Mouse (Mus musculus) kidney, postnatal 10 days (tissue): ENCODE measurements around the gene Slc22a2.
A peak's percentile ranks its signal among the peaks of the same experiment; 100 is the strongest.
"Not testable (repeated sequence)": the region's sequence is repeated elsewhere in the genome, so short reads cannot be mapped to it uniquely, and the experiment has no call there.

ENCODE experiments used
- DNase-seq: peaks from one replicate; pipeline ENCODE4 v3.0.0; 2021; ENCODE audit warnings: mixed read lengths

The Slc22a2 gene

DNA sequence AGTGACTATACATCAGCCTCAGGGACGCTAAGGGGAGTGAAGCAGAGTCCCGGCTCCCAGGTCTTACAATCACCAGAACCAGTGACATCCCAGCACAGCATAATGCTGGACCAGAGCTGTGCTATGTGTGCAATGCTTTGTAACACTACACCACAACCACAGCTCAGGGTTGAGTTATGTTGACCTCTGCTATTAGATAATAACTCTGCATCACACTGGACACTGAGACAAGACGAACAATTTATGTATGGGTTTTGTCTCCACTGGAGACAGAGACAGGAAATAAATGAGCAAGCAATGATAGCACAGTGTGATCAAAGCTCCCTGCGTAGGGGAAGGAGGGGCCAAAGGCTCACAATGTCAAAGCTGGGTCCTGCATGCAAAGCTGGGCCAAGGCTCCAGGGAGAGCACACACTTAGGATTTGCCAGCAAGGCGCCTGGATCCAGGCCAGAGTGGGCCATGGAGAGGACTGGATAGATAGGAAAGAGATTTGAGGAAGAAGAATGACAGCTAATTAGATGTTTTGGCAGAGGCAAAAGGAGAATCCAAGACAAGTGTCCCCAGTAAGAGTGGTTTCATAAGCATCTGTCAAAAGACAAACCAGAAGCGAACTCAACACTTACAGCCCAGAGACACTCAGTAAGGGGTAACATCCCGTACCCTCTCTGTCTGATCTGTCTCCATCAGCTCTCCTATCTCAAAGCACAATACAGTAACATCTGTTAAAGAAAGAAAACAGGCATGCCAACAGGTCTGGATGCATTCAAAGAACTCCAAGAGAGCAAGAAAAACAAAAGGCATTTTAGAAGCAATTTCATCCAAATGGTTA lies 48.1 kb downstream of the Slc22a2 start:
- DNase-seq = peak; percentile 83

GRCm38 (mm10) chr17:12634814-12635213 lies 50.9 kb downstream of the Slc22a2 start:
- DNase-seq = no peak

- DNase-seq = no peak
These were observed 55.7 kb downstream of the Slc22a2 start for GRCm38 (mm10) chr17:12639585-12639984.

DNA sequence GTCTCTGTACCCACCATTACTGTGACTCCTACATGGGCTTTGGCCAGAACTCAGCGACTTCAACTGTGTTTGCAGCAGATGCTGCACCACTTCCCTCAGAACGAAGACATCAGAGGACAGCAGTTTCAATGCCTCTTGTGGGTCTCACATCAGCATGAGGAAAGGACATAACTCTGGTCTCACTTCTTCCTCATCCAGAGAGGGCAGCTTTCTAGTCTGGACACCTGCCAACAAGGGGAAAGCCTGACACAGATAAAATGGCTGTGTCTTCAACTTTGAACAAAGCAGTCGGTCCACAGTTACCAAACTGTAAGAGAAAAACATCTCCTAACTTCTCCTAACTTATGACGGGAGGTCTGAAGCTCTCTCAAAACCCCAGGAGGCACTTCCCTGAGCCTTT lies 57.2 kb downstream of the Slc22a2 start:
- no peak for DNase-seq

DNA sequence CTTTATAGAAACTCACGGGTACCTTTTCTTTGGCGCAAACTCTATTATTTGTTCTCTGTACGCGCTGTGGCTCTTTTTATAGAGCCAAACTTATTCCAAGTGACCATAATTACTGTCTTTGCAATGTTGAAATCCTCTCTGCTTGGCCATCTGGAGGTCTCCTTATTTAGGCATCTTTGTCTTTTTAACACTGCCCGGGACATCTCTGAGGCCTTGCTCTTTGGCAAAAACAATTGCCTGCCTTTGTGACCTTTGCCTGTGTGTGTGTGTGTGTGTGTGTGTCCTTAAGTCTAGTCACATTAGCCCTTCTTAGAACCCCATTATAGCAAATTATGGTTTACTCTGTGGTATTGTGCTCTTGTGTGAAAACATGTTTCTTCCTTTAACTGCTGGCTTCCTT lies 61.5 kb downstream of the Slc22a2 start:
- peak; percentile 44 for DNase-seq

GRCm38 (mm10) chr17:12652604-12653003 lies 68.7 kb downstream of the Slc22a2 start:
- no peak for DNase-seq

DNA sequence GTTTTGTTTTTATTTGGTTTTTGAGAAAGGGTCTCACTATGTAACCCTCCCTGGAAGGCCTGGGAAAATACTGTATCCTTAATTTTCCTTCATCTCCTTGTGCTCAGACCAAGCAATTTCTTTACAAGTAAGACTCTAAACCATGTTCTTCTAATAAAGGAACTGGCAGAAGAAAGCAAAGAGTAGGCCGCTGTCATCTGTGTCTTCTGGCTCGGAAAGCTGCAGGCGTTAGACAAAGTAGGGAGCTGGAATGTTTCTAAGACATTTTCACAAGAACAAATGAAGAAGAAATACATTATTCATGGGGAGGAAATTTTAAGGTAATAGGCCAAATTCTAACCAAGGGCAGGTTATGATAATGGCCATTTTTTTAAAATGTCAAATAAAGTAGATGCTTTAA lies 70.1 kb downstream of the Slc22a2 start:
- no peak for DNase-seq

DNA sequence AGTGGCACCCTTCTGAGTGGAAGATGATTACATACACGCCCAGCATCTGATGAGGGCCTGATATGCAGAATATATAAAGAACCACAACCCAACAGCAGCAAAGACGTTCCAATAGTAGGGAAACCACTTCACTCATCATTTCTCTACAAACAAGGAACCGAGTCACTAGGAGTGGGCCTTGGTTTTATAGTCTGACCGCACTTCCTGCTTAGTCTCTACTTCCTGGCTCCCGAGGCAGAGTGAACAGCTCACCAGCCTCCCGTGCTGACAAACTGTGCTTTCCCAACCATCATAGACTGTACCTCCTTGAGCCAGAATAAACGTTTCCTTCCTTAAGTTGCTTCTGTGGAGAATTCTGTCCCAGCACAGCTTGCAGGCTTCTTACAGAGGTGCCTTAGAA lies 71.9 kb downstream of the Slc22a2 start:
- no peak for DNase-seq

GRCm38 (mm10) chr17:12658784-12659183 lies 74.9 kb downstream of the Slc22a2 start:
- no peak for DNase-seq

GRCm38 (mm10) chr17:12659233-12659632 lies 75.3 kb downstream of the Slc22a2 start:
- no peak for DNase-seq

- DNase-seq = peak; percentile 41
These were observed 76.8 kb downstream of the Slc22a2 start for GRCm38 (mm10) chr17:12660572-12661260.

GRCm38 (mm10) chr17:12664156-12664555 lies 80.2 kb downstream of the Slc22a2 start:
- no peak for DNase-seq

- DNase-seq = no peak
These were observed 84.8 kb downstream of the Slc22a2 start for GRCm38 (mm10) chr17:12668478-12669362.

DNA sequence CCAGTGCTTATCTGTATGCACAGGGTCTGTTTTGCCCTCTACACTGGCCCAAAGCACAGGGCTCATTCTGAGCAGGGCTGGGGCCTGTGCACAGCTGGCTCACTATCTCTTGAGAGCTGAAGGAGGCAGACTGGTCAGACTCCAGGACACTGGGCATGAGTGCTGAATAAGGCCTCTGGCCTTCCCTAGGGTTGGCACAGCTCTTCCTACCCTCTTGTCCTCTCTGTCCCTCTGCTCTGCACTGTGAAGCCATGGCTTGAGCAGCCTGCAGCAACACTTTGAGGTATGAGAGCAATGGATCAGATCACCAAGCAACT lies 85.4 kb downstream of the Slc22a2 start:
- peak; percentile 40 for DNase-seq

- peak; percentile 36 for DNase-seq
These were observed 87.2 kb downstream of the Slc22a2 start for GRCm38 (mm10) chr17:12671029-12671605.

GRCm38 (mm10) chr17:12672285-12672790 lies 88.4 kb downstream of the Slc22a2 start:
- no peak for DNase-seq

DNA sequence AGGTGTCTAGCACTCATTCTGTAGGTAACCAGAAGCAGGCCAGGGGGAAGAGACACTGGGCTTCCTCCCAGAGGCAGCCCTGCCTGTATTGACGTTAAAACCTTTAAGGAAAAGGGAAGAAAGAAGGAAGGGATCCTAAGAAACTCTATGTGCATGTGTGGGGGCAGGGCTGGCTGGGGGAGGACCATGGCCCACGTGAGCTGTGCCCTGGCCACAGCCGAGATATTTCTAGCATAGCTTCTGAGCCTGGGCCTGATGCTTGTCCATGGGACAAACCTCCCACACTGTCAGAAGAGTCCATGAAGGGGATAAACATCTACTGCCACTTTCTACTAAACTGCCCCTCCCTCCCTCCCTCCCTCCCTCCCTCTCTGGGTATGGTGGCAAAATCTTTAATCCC lies 89.9 kb downstream of the Slc22a2 start:
- DNase-seq = peak; percentile 46

- not testable (repeated sequence) for DNase-seq
These were observed 91.0 kb downstream of the Slc22a2 start for GRCm38 (mm10) chr17:12674980-12675379.

DNA sequence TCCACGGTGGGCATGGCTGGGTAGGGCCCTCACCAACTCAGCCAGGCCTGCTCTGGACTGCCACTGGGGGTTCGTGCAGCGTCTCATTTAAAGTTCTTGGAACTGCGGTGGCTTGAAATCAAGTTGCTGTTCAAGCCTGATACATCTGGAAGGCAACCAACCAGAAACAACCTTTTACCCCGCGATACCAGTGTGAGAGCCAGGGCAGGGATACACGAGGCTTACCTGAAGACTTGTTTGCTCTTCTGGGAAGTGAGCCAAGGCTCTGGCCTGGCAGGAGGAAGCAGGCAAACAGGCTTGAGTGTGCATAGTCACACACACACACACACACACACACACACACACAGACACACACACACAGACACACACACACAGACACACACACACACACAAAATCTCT lies 91.7 kb downstream of the Slc22a2 start, which contains the start of gene Slc22a1:
TSS of gene Slc22a1 (minus strand) at position 184 of the 400 bp plus-strand sequence.
- DNase-seq = peak; percentile 75

- DNase-seq = no peak
These were observed 93.2 kb downstream of the Slc22a2 start for GRCm38 (mm10) chr17:12677139-12677538.
